Mouse (Mus musculus) CH12.LX (cell line): ENCODE results near the gene Ppfibp2.

Experiments
- BHLHE40 ChIP-seq: IDR thresholded peaks from 2 replicates; pipeline ENCODE4 v1.6.1; 2011; ENCODE audit warnings: mild to moderate bottlenecking, low read depth, low read length, improper control_type of control experiment
- CTCF ChIP-seq, 2 experiments: IDR thresholded peaks in 1 of 2; conservative IDR thresholded peaks in 1 of 2; 2 replicates each; pipeline ENCODE4 v1.5.1; 2011 to 2012; ENCODE audit warnings: low read depth in 2 of 2, low read length in 2 of 2, improper control_type of control experiment in 1 of 2, inconsistent platforms in 1 of 2, mild to moderate bottlenecking in 1 of 2, moderate library complexity in 1 of 2
- E2F4 ChIP-seq: IDR thresholded peaks from 2 replicates; pipeline ENCODE4 v1.6.1; 2011; ENCODE audit warnings: low read depth, low read length, improper control_type of control experiment; ENCODE audit not compliant: insufficient replicate concordance
- ELF1 ChIP-seq: IDR thresholded peaks from 2 replicates; pipeline ENCODE4 v1.6.1; 2014; ENCODE audit warnings: low read depth, mild to moderate bottlenecking, inconsistent platforms, low read length, improper control_type of control experiment
- EP300 ChIP-seq: IDR thresholded peaks from 2 replicates; pipeline ENCODE4 v1.6.1; 2011; ENCODE audit warnings: low read length, improper control_type of control experiment
- JUN ChIP-seq: IDR thresholded peaks from 2 replicates; pipeline ENCODE4 v1.6.1; 2011; ENCODE audit warnings: low read depth, mild to moderate bottlenecking, low read length, improper control_type of control experiment, moderate library complexity; ENCODE audit not compliant: insufficient read depth
- POLR2A ChIP-seq: IDR thresholded peaks from 2 replicates; pipeline ENCODE4 v1.6.1; 2011; ENCODE audit warnings: low read depth, mild to moderate bottlenecking, improper control_type of control experiment, low read length
- RAD21 ChIP-seq: IDR thresholded peaks from 2 replicates; pipeline ENCODE4 v1.6.1; 2011; ENCODE audit warnings: low read depth, mild to moderate bottlenecking, low read length, improper control_type of control experiment, moderate library complexity
- SIN3A ChIP-seq: IDR thresholded peaks from 2 replicates; pipeline ENCODE4 v1.6.1; 2012; ENCODE audit warnings: low read length, improper control_type of control experiment, inconsistent platforms
- UBTF ChIP-seq: IDR thresholded peaks from 2 replicates; pipeline ENCODE4 v1.6.1; 2012; ENCODE audit warnings: low read depth, mild to moderate bottlenecking, inconsistent platforms, low read length, improper control_type of control experiment, moderate library complexity
- USF1 ChIP-seq: IDR thresholded peaks from 2 replicates; pipeline ENCODE4 v1.6.1; 2014; ENCODE audit warnings: low read depth, mild to moderate bottlenecking, inconsistent platforms, low read length, improper control_type of control experiment
- ZC3H11A ChIP-seq: IDR thresholded peaks from 2 replicates; pipeline ENCODE4 v1.6.1; 2012; ENCODE audit warnings: low read depth, mild to moderate bottlenecking, inconsistent platforms, low read length, improper control_type of control experiment

DNA sequence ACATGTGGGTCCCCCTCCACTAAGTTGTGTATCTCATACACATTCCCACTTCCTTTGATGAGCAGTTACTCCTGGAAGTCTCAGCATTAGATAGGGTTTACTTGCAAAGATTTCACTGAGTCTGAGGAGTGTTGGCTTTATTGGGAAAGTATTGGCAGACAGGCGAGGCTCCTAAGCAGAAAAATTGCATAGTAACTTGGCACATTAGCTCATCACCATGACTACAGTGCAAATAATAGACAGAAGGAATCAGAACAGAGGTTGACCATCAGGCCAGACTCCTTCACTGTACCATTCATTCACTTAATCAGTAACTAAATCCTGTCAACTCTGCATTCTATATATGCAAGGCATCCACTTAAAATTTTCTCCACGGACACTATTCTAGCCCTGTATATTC lies 34.3 kb upstream of the Ppfibp2 start:
- no peak for TF ChIP-seq E2F4
- TF ChIP-seq USF1 = no peak
- no peak for TF ChIP-seq RAD21
- TF ChIP-seq CTCF (conservative IDR thresholded peaks at IDR 0.05 in 1 of 2, IDR thresholded peaks at IDR 0.05 in 1 of 2; ENCODE audit: low read depth in 2 of 2, low read length in 2 of 2) = no peak
- no peak for TF ChIP-seq BHLHE40
- no peak for TF ChIP-seq EP300
- TF ChIP-seq UBTF = no peak
- no peak for TF ChIP-seq SIN3A
- TF ChIP-seq ELF1 = no peak
- TF ChIP-seq JUN = no peak
- no peak for TF ChIP-seq POLR2A
- TF ChIP-seq ZC3H11A = no peak
